Mouse (Mus musculus) hindbrain, embryonic 15.5 days (tissue): ENCODE measurements around the gene Wdr62. TPM values are rescaled to one million over a fixed set of nuclear protein-coding genes. Genes with fewer than 3 reads are reported as not detected.

Experiments used
- ATAC-seq: fragments of 200-750 bp; cut with Nextera tagmentation; 2 replicates; pipeline ENCODE4 v1.8.0; 2017; ENCODE audit warnings: low read depth, moderate number of reproducible peaks, moderate TSS enrichment; ENCODE audit not compliant: low FRiP score
- H3K27ac ChIP-seq: fragments of 300-500 bp; sonication (generic); replicated peaks from 2 replicates; pipeline ENCODE4 v1.5.1; 2015; ENCODE audit warnings: mild to moderate bottlenecking, inconsistent platforms
- H3K27me3 ChIP-seq: fragments of 300-500 bp; sonication (generic); 2 replicates; pipeline ENCODE4 v1.6.1; 2015; ENCODE audit warnings: control low read depth, inconsistent platforms
- H3K36me3 ChIP-seq: fragments of 300-500 bp; sonication (generic); 2 replicates; pipeline ENCODE4 v1.6.1; 2015; ENCODE audit warnings: control low read depth, inconsistent platforms
- H3K4me1 ChIP-seq: fragments of 300-500 bp; sonication (generic); replicated peaks from 2 replicates; pipeline ENCODE4 v1.6.1; 2015; ENCODE audit warnings: control low read depth, inconsistent platforms
- H3K4me2 ChIP-seq: fragments of 300-500 bp; sonication (generic); 2 replicates; pipeline ENCODE4 v1.6.1; 2015; ENCODE audit warnings: moderate library complexity, mild to moderate bottlenecking, inconsistent platforms
- H3K4me3 ChIP-seq: fragments of 300-500 bp; sonication (generic); 2 replicates; pipeline ENCODE4 v1.5.1; 2015; ENCODE audit warnings: mild to moderate bottlenecking, inconsistent platforms
- H3K9ac ChIP-seq: fragments of 300-500 bp; sonication (generic); 2 replicates; pipeline ENCODE4 v1.6.1; 2015; ENCODE audit warnings: inconsistent platforms
- H3K9me3 ChIP-seq: fragments of 300-500 bp; sonication (generic); 2 replicates; pipeline ENCODE4 v1.6.1; 2016; ENCODE audit warnings: control low read depth, inconsistent platforms
- WGBS: fragments of 180-500 bp; shearing (Covaris S2); methylation state at CpG from one replicate; pipeline ENCODE4 v1.1.7; 2015; 5-methylcytosine and 5-hydroxymethylcytosine counted together
- polyA plus RNA-seq: library from polyadenylated mRNA; unstranded; fragments of >200 nt; fragmentation: Nextera tagmentation; extraction: Ambion mirVana; gene quantifications from 2 replicates; pipeline ENCODE4 v1.2.1, GENCODE M21; 2015

Wdr62 gene
- polyA plus RNA-seq, 1 experiment from 2014 or later = 5.3 TPM

GRCm38 (mm10) chr7:30235091-30235490, 45.1 kb downstream of the Wdr62 start:
- no peak for ATAC-seq
- 94% methylated on average over 8 of the region's 8 CpGs for WGBS

DNA sequence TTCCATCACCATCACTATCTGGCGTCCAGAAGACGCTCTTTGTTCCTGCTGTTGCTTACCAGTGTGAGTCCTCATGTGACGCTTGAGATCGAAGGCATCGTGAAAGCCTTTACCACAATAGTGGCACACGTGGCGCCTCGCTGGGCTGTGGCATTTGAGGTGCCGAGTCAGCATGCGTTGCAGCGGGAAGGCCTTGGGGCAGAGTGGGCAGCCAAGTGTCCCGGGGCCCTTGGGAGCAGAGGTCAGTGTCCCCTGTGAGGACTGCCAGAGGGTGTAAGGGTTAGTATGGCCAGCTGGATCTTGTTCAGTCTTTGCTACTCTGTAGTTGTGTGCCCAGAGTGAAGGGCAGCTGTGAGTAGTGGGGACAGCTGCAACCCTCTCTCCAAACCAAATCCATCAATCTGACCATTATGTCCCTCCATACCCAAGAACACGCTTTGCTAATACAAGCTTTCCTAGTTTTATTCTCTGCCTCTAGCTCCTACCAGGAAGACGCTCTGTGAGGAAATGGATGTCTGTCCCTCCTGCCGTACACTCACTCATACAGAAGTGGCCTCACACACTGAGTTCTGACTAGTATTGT, 45.9 kb downstream of the Wdr62 start:
- Histone ChIP-seq H3K9me3 (no peaks in the 10 kb centered on the region), H3K27me3 (no peaks in the 10 kb centered on the region), H3K4me3 (no peak overlapping the region), H3K36me3 (peaks cover 13% of the 10 kb centered on the region; the same call in 1 of the 2 replicates), H3K4me2 (no peak overlapping the region), H3K27ac (no peak overlapping the region), H3K9ac (no peak overlapping the region), H3K4me1 (peaks cover 21% of the 10 kb centered on the region)
- no peak for ATAC-seq
- WGBS = 92% methylated on average over 15 of the region's 15 CpGs

More at GRCm38 (mm10) chr7:30235091-30235490, 45.1 kb downstream of the Wdr62 start:
- no peak overlapping the region for H3K4me3 ChIP-seq
- H3K9me3 ChIP-seq = no peaks in the 10 kb centered on the region
- no peak overlapping the region for H3K27ac ChIP-seq
- H3K27me3 ChIP-seq = no peaks in the 10 kb centered on the region
- H3K4me1 ChIP-seq = peaks cover 21% of the 10 kb centered on the region
- no peak overlapping the region for H3K4me2 ChIP-seq
- H3K36me3 ChIP-seq = peaks cover 10% of the 10 kb centered on the region; the same call in 1 of the 2 replicates
- H3K9ac ChIP-seq = no peak overlapping the region

- no peak overlapping the region for H3K27ac ChIP-seq
- H3K4me2 ChIP-seq = peak overlapping the region; percentile 67
- no peak for ATAC-seq
- WGBS = 88% methylated on average over 20 of the region's 20 CpGs
- no peaks in the 10 kb centered on the region for H3K9me3 ChIP-seq
- peaks cover 18% of the 10 kb centered on the region; the same call in 1 of the 2 replicates for H3K36me3 ChIP-seq
- no peaks in the 10 kb centered on the region for H3K27me3 ChIP-seq
- H3K4me1 ChIP-seq = peaks cover 21% of the 10 kb centered on the region
- no peak overlapping the region for H3K9ac ChIP-seq
- peak overlapping the region; percentile 61 for H3K4me3 ChIP-seq
These were observed 46.8 kb downstream of the Wdr62 start for GRCm38 (mm10) chr7:30233387-30233786.

DNA sequence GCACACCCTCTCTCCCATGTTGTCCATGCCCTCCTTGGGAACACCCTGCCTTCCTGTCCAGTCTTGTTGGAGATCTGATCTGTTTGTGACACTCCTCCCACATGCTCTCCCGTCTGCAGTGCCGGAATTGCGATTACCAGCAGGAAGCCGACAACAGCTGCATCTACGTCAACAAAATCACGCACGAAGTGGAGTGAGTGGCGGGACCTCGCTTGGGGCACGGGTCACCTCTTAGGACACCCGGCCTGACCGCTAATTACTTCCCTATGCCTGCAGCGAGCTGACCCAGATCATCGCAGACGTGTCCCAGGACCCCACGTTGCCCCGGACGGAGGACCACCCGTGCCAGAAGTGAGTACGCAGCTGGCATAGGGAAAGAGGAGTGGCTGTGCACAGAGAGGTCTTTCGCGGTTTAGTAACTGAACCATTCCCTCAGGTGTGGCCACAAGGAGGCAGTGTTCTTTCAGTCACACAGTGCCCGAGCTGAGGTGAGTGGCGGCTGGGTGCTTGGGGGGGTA, 47.5 kb downstream of the Wdr62 start:
- H3K36me3 ChIP-seq = peaks cover 25% of the 10 kb centered on the region; the same call in 1 of the 2 replicates
- H3K27ac ChIP-seq = peak overlapping the region; percentile 99
- 6% methylated on average over 24 of the region's 24 CpGs for WGBS
- H3K9me3 ChIP-seq = no peaks in the 10 kb centered on the region
- peak; percentile 19; the same call in 1 of the 2 replicates for ATAC-seq
- H3K9ac ChIP-seq = peak overlapping the region; percentile 77
- H3K27me3 ChIP-seq = no peaks in the 10 kb centered on the region
- H3K4me1 ChIP-seq = peaks cover 21% of the 10 kb centered on the region
- H3K4me3 ChIP-seq = peak overlapping the region; percentile 61
- peak overlapping the region; percentile 67 for H3K4me2 ChIP-seq

DNA sequence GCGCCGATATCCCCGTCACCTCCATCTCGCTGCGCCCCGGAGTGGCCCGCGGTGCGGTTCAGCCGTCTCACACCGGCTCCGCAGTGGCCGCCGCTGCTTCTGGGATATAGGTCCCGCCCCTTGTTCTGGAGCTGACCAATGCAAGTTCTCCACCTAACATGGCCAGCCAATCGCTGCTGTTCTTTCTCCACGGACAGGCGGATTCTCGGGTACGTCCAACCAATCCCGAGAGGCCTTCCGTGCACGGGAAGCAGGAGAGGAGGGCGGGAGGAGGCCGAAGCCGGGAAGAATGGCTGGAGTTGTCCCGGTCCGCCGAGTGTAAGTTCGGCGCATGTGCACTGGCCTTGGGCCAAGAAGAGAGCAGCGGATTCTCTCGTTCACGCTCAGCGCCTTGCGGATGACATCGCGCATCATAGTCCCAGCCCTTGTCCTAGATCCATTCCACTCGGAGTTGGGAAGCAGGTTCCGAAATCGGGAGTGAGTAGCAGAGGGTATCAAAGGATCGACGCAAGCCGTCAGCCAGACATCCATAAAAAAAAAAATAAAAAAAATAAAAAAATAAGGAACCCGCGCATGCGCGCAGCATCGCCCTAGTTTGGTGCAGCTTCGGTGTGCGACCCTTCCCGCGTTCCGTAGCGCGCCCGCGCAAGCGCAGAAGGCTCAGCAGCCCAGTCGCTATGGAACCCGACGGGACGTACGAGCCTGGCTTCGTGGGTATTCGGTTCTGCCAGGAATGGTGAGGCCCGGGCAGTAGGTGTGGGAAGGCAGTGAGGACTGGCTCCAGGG, 48.4 kb downstream of the Wdr62 start, which contains the start of the genes Polr2i and Tbcb:
TSS of gene Polr2i (plus strand) at position 280 of the 786 bp plus-strand sequence.
TSS of gene Tbcb (minus strand) at position 604 of the 786 bp plus-strand sequence.
- ATAC-seq = peak; percentile 97
- peak within 1 kb of the TSS; percentile 77 for H3K9ac ChIP-seq
- H3K4me2 ChIP-seq = peak within 1 kb of the TSS; percentile 67
- peaks cover 21% of the 10 kb centered on the region for H3K4me1 ChIP-seq
- H3K27me3 ChIP-seq = no peaks in the 10 kb centered on the region
- whole genome bisulfite sequencing = under 1% methylated on average over 67 of the region's 67 CpGs
- peak within 1 kb of the TSS; percentile 61 for H3K4me3 ChIP-seq
- peak within 1 kb of the TSS; percentile 99 for H3K27ac ChIP-seq
- H3K9me3 ChIP-seq = no peaks in the 10 kb centered on the region
- H3K36me3 ChIP-seq = peaks cover 29% of the 10 kb centered on the region

DNA sequence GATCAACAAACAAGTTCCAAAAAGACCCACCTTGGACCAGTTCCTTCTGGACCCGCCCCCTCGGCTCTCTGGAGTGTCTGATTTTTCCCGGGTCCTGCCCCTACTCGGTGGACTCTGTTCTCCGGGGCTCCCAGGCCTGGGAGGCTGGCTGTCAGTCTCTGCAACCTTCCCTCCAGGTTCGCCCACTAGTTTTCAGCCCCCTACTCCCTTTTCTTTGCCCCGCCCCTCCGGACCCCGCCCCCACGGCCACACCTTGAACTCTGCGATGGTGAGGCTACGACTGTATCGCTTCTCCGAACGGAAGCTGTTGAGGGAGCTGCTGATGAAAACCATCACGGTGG, 48.9 kb downstream of the Wdr62 start:
- WGBS = under 1% methylated on average over 16 of the region's 16 CpGs
- Histone ChIP-seq H3K9ac (peak overlapping the region; percentile 77), H3K27me3 (no peaks in the 10 kb centered on the region), H3K9me3 (no peaks in the 10 kb centered on the region), H3K4me1 (peaks cover 21% of the 10 kb centered on the region), H3K36me3 (peaks cover 34% of the 10 kb centered on the region), H3K27ac (peak overlapping the region; percentile 99), H3K4me2 (peak overlapping the region; percentile 67), H3K4me3 (peak overlapping the region; percentile 61)
- peak; percentile 40 for ATAC-seq

DNA sequence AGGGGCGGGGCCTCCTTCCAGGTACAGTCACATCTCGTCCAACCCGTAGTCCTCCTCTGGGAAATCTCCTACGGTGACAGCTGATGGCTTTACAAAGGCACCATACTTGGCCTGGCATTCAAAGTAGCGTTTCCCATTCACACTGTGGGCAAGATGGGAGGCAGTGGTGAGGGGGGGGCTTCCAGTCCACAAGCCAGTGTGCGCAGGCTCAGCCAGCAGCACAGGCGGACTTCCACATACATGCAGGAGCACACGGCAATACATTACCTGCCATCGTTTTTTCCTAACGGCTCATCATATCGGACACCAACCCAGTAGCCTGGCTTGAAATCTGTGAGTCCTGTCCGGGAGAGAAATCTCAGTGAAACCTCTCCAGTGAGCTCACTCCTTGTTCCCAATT, 56.0 kb downstream of the Wdr62 start:
- H3K4me1 ChIP-seq = peaks cover 9% of the 10 kb centered on the region
- 93% methylated on average over 12 of the region's 12 CpGs for WGBS

DNA sequence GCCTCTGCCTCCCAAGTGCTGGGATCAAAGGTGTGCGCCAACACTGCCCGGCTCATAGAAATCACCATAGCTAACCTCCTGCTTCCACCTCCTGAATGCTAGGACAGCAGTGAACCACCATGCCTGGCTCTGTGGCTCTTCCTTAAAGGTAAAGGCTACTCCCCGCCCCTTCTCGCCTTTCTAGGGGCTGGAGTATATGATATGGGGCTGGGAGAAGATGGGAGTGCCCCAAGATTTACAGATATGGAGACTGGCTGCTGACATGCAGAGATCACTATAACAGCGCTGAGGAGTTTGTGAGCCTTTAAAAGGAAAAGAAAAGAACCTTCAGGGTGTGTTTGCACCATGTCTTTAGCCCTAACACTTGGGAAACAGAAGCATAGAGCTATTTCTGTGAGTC, 58.0 kb downstream of the Wdr62 start:
- no peak overlapping the region for H3K4me2 ChIP-seq
- ATAC-seq = no peak
- H3K4me1 ChIP-seq = peaks cover 12% of the 10 kb centered on the region
- no peaks in the 10 kb centered on the region for H3K9me3 ChIP-seq
- H3K27me3 ChIP-seq = no peaks in the 10 kb centered on the region
- no peak overlapping the region for H3K4me3 ChIP-seq
- no peak overlapping the region for H3K9ac ChIP-seq
- 97% methylated on average over 5 of the region's 5 CpGs for WGBS
- H3K27ac ChIP-seq = no peak overlapping the region
- H3K36me3 ChIP-seq = peaks cover 43% of the 10 kb centered on the region

More for the DNA sequence above, 56.0 kb downstream of the Wdr62 start:
- H3K27me3 ChIP-seq = no peaks in the 10 kb centered on the region
- no peak for ATAC-seq
- H3K9me3 ChIP-seq = no peaks in the 10 kb centered on the region
- no peak overlapping the region for H3K27ac ChIP-seq
- peaks cover 54% of the 10 kb centered on the region for H3K36me3 ChIP-seq
- H3K9ac ChIP-seq = no peak overlapping the region
- no peak overlapping the region for H3K4me3 ChIP-seq
- H3K4me2 ChIP-seq = no peak overlapping the region

- Histone ChIP-seq H3K27me3 (no peaks in the 10 kb centered on the region), H3K36me3 (peaks cover 36% of the 10 kb centered on the region), H3K4me2 (no peak overlapping the region), H3K4me3 (no peak overlapping the region), H3K4me1 (peaks cover 12% of the 10 kb centered on the region), H3K27ac (no peak overlapping the region), H3K9ac (no peak overlapping the region), H3K9me3 (no peaks in the 10 kb centered on the region)
- no peak for ATAC-seq
- 96% methylated on average over 3 of the region's 3 CpGs for WGBS
These were observed 58.8 kb downstream of the Wdr62 start for GRCm38 (mm10) chr7:30221433-30221832.

DNA sequence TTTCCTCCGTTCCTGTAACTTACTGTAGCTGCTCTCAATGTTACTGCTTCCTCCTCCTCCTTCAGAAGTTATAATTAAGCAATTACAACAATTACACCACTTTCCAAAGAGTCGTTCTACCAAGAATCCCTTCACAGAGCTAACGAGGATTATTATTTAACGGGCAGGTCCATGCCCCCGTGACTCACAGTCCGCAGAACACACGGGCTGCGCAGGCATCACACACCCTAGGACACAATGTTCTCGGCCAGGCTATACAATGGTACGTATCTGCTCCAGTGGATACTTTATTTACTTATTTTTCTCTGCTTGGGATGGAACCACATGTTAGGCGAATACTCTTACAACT, 60.2 kb downstream of the Wdr62 start:
- Histone ChIP-seq H3K4me2 (peak overlapping the region; percentile 83), H3K36me3 (peaks cover 21% of the 10 kb centered on the region), H3K27me3 (no peaks in the 10 kb centered on the region), H3K9ac (peak overlapping the region; percentile 44), H3K4me3 (peak overlapping the region; percentile 40), H3K9me3 (no peaks in the 10 kb centered on the region), H3K27ac (peak overlapping the region; percentile 43), H3K4me1 (peaks cover 12% of the 10 kb centered on the region)
- ATAC-seq = no peak
- 18% methylated on average over 11 of the region's 11 CpGs for WGBS

DNA sequence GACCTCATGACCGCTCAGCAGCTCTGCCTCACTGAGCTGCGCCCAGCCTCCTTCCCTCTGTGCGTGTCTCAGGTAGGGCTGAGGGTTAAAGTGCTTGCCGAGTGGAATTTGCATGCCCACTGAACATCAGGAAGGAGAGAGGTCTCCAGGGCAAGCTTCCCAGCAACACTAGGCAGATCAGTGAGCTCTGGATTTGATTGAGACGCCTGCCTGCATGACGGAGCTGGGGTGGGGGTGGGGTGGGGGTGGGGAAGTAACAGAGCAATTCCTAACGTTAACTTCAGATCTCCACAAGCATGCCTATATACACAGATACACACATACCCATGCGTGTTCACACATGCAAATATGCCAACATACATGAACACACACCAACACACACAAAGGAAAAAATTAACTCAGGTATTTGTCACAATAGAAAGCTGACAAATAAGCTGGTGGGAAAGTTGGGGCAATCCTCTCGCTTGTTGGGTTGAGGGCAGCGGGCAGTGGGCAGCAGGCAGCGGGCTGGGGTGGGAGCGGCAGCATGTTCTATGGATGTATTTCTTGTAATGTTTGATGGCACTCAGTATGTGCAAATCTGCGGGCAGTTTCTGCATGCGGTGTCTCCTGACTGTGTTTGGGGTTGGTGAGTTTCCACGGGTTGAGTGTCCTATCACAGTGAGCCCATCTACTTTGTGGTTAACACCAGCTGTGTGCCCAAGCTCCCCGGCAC, 60.8 kb downstream of the Wdr62 start:
- Histone ChIP-seq H3K27ac (peak overlapping the region; percentile 76), H3K27me3 (no peaks in the 10 kb centered on the region), H3K9me3 (no peaks in the 10 kb centered on the region), H3K9ac (peak overlapping the region; percentile 44), H3K4me1 (peaks cover 12% of the 10 kb centered on the region), H3K4me2 (peak overlapping the region; percentile 83), H3K4me3 (peak overlapping the region; percentile 40), H3K36me3 (peaks cover 16% of the 10 kb centered on the region)
- ATAC-seq = peak; percentile 49; the same call in 1 of the 2 replicates
- 5% methylated on average over 16 of the region's 16 CpGs for WGBS
